Mouse (Mus musculus) heart, postnatal 0 days (tissue): ENCODE data around the gene Esrrg.

ENCODE experiments used
- CTCF ChIP-seq: IDR thresholded peaks from 2 replicates; pipeline ENCODE4 v1.5.1; 2016; ENCODE audit warnings: antibody characterized with exemption, control low read depth, low read depth
- EP300 ChIP-seq: IDR thresholded peaks from 2 replicates; pipeline ENCODE4 v1.6.1; 2016; ENCODE audit warnings: antibody characterized with exemption, low read depth

GRCm38 (mm10) chr1:188017956-188018862 is 409.6 kb downstream of the Esrrg start:
- peak; percentile 18; the same call in 1 of the 2 replicates for TF ChIP-seq CTCF
- no peak for TF ChIP-seq EP300
